15 mouse cellular contexts compared by ENCODE assay signal in the genomic region with DNA sequence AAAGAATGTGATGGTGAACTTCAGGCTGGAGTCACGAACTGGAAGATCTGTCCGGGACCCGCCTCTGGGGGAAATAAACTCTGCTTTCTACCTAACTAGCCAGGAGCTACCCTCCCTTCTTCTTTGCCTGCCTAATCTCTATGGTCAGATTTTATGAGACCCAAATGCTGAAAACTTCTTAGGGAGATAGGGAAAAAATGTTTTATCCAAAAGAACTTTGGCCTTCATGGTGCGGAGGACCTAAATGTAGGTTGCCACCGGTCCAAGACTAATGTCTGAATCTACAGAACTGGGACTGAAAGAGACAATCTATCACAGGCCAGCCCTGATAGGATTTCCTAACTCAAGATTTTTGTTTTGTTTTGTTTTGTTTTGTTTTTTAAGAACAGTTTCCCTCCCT. TPM values are rescaled to one million over a fixed set of nuclear protein-coding genes. Genes with fewer than 3 reads are reported as not detected.
DNase-seq lines count a peak whose midpoint lies in the region; ATAC-seq and TF ChIP-seq lines count a peak whose summit lies in the region.
"Had no signal": no experiment of that assay in that cellular context is flagged by ENCODE, and none has a peak within 500 bp of the region (broad histone marks: within the 10 kb centered on the region; RNA-seq: fewer than 3 reads in every experiment).

No protein-coding gene starts in this region.

- DNase-seq in cerebellum, adult 2 months: no peak
- DNase-seq in cerebellum, adult 11 months: no peak
- peak; percentile 14 for DNase-seq in midbrain, postnatal 0 days (ENCODE audit: low spot score)
- no peak for DNase-seq in layer of hippocampus, adult 8-10 months (ENCODE audit: low spot score in 2 of 2)
- no peak for DNase-seq in right cerebral cortex, adult 2 months (ENCODE audit: low spot score in 2 of 2)
- no peak for DNase-seq in lung, adult 2 months
- DNase-seq: adrenal gland, postnatal 36 days; kidney, postnatal 14 days had no signal

- peak overlapping the region; percentile 100 for H3K27ac ChIP-seq in cerebellum, adult 2 months (ENCODE audit: insufficient read depth, low read length)
- peak overlapping the region; percentile 26 for H3K27ac ChIP-seq in embryonic fibroblast, embryonic 13.5 days (ENCODE audit: insufficient read depth, low read length)
- H3K27ac ChIP-seq in hindbrain, embryonic 13.5 days: peak overlapping the region; percentile 79
- peak overlapping the region; percentile 62; the same call in 1 of the 2 replicates for H3K27ac ChIP-seq in midbrain, postnatal 0 days (ENCODE audit: low read depth, low read length)
- H3K27ac ChIP-seq: embryonic facial prominence, embryonic 15.5 days; heart, embryonic 10.5 days; liver, embryonic 14.5 days; macrophage had no signal

- ATAC-seq in hindbrain, embryonic 13.5 days (ENCODE audit: low FRiP score): no peak
- no peak for ATAC-seq in midbrain, postnatal 0 days (ENCODE audit: low FRiP score)

- H3K27me3 ChIP-seq in cerebellum, adult 2 months (ENCODE audit: control insufficient read depth, insufficient read depth, low read length): no peaks in the 10 kb centered on the region
- peaks cover 67% of the 10 kb centered on the region for H3K27me3 ChIP-seq in hindbrain, embryonic 13.5 days
- H3K27me3 ChIP-seq in midbrain, postnatal 0 days (ENCODE audit: insufficient read depth, low read length): peaks cover 42% of the 10 kb centered on the region

- peak overlapping the region; percentile 57 for H3K9ac ChIP-seq in hindbrain, embryonic 13.5 days
- no peak overlapping the region for H3K9ac ChIP-seq in midbrain, postnatal 0 days (replicated peaks; ENCODE audit: low read length, poor library complexity, severe bottlenecking)
- H3K9ac ChIP-seq: embryonic facial prominence, embryonic 15.5 days; liver, embryonic 14.5 days had no signal

- H3K9me3 ChIP-seq in hindbrain, embryonic 13.5 days: no peaks in the 10 kb centered on the region
- no peaks in the 10 kb centered on the region for H3K9me3 ChIP-seq in midbrain, postnatal 0 days (ENCODE audit: low read length)
- H3K9me3 ChIP-seq: embryonic facial prominence, embryonic 15.5 days; heart, embryonic 10.5 days had no signal

- peak overlapping the region; percentile 65 for H3K4me3 ChIP-seq in cerebellum, adult 2 months (replicated peaks; ENCODE audit: insufficient read depth, low read depth, low read length)
- H3K4me3 ChIP-seq in embryonic fibroblast, embryonic 13.5 days (ENCODE audit: insufficient read depth, low read length): no peak overlapping the region
- H3K4me3 ChIP-seq in hindbrain, embryonic 13.5 days: peak overlapping the region; percentile 31
- H3K4me3 ChIP-seq in midbrain, postnatal 0 days (ENCODE audit: low read depth, low read length): no peak overlapping the region
- H3K4me3 ChIP-seq in lung, adult 2 months (replicated peaks; ENCODE audit: extremely low read depth, low read depth, low read length): no peak overlapping the region

- peak overlapping the region; percentile 53 for H3K4me2 ChIP-seq in hindbrain, embryonic 13.5 days
- peak overlapping the region; percentile 30; the same call in 1 of the 2 replicates for H3K4me2 ChIP-seq in midbrain, postnatal 0 days (ENCODE audit: low read depth, low read length, poor library complexity, severe bottlenecking)
- H3K4me2 ChIP-seq: embryonic facial prominence, embryonic 15.5 days had no signal

- H3K36me3 ChIP-seq in hindbrain, embryonic 13.5 days: no peaks in the 10 kb centered on the region
- no peaks in the 10 kb centered on the region for H3K36me3 ChIP-seq in midbrain, postnatal 0 days (ENCODE audit: insufficient read depth, low read length)
- H3K36me3 ChIP-seq: embryonic facial prominence, embryonic 15.5 days; heart, embryonic 10.5 days had no signal

- 6% methylated on average over 5 of the region's 5 CpGs for WGBS in cerebellum, adult 2 months
- WGBS in hindbrain, embryonic 13.5 days: 5% methylated on average over 5 of the region's 5 CpGs
- WGBS in midbrain, postnatal 0 days: 21% methylated on average over 5 of the region's 5 CpGs
- WGBS in lung, adult 2 months: 5% methylated on average over 5 of the region's 5 CpGs

- TF ChIP-seq CTCF in cerebellum, adult 2 months (IDR thresholded peaks at IDR 0.05; ENCODE audit: borderline replicate concordance, insufficient read depth, low read depth, low read length): no peak
- TF ChIP-seq CTCF in embryonic fibroblast, embryonic 13.5 days (IDR thresholded peaks at IDR 0.05; ENCODE audit: borderline replicate concordance, insufficient read depth, low read length): no peak
- no peak for TF ChIP-seq CTCF in midbrain, postnatal 0 days (IDR thresholded peaks at IDR 0.05)
- TF ChIP-seq CTCF in lung, adult 2 months (IDR thresholded peaks at IDR 0.05; ENCODE audit: insufficient read depth, low read length): no peak

- H3K4me1 ChIP-seq in cerebellum, adult 2 months (ENCODE audit: control insufficient read depth, insufficient read depth, low read length): peaks cover 13% of the 10 kb centered on the region; the same call in 1 of the 2 replicates
- no peaks in the 10 kb centered on the region for H3K4me1 ChIP-seq in embryonic fibroblast, embryonic 13.5 days (ENCODE audit: control insufficient read depth, insufficient read depth, low read length)
- H3K4me1 ChIP-seq in hindbrain, embryonic 13.5 days (replicated peaks): peaks cover 34% of the 10 kb centered on the region
- H3K4me1 ChIP-seq in midbrain, postnatal 0 days (ENCODE audit: insufficient read depth, low read length): no peaks in the 10 kb centered on the region; the same call in 1 of the 2 replicates
- no peaks in the 10 kb centered on the region for H3K4me1 ChIP-seq in lung, adult 2 months (ENCODE audit: control insufficient read depth, insufficient read depth, low read length)

- TF ChIP-seq POLR2A in cerebellum, adult 2 months (IDR thresholded peaks at IDR 0.05; ENCODE audit: borderline replicate concordance, insufficient read depth, low read length): no peak
- no peak for TF ChIP-seq POLR2A in embryonic fibroblast, embryonic 13.5 days (IDR thresholded peaks at IDR 0.05; ENCODE audit: low read depth, low read length)
- TF ChIP-seq POLR2A in lung, adult 2 months (IDR thresholded peaks at IDR 0.05; ENCODE audit: borderline replicate concordance, extremely low read depth, low read depth, low read length): no peak

RNA-seq across cellular contexts. Expression of a gene that starts 10.9 kb away (rescaled TPM):
- polyA plus RNA-seq in cerebellum, adult 2 months (2012; rRNA removed): 37.4 and 45.3 TPM in 2 replicates
- 1.6 and 2.6 TPM in 2 replicates for polyA plus RNA-seq in embryonic fibroblast, embryonic 13.5 days (2011; ENCODE audit: insufficient read length, low read depth, missing spikeins)
- 42.7 and 58.2 TPM in 2 replicates for polyA plus RNA-seq in hindbrain, embryonic 13.5 days (2015; fragmentation: Nextera tagmentation; extraction: Ambion mirVana)
- 54.7 and 73.4 TPM in 2 replicates for total RNA-seq in midbrain, postnatal 0 days (2014; rRNA removed)
- 22.2 and 33.5 TPM in 2 replicates for polyA plus RNA-seq in midbrain, postnatal 0 days (2015; fragmentation: Nextera tagmentation; extraction: Ambion mirVana)
- total RNA-seq in layer of hippocampus, adult 8-10 months (2022): 1 to 10 TPM; 2.7 to 4.8 (median 3.5) TPM
- not detected in 2 replicates for polyA plus RNA-seq in lung, adult 2 months (2012; rRNA removed)
- total RNA-seq: adrenal gland, postnatal 36 days had no signal
- polyA plus RNA-seq: macrophage; stomach, embryonic 14.5 days had no signal

RNA-seq across cellular contexts. Expression of a gene that starts 14.2 kb away (rescaled TPM):
- polyA plus RNA-seq in cerebellum, adult 2 months (2012; rRNA removed): 1,121 and 1,289 TPM in 2 replicates
- 4.0 and 8.9 TPM in 2 replicates for polyA plus RNA-seq in embryonic fibroblast, embryonic 13.5 days (2011; ENCODE audit: insufficient read length, low read depth, missing spikeins)
- 13.7 and 21.3 TPM in 2 replicates for polyA plus RNA-seq in hindbrain, embryonic 13.5 days (2015; fragmentation: Nextera tagmentation; extraction: Ambion mirVana)
- total RNA-seq in midbrain, postnatal 0 days (2014; rRNA removed): 91.8 and 146 TPM in 2 replicates
- 4.1 and 8.2 TPM in 2 replicates for polyA plus RNA-seq in midbrain, postnatal 0 days (2015; fragmentation: Nextera tagmentation; extraction: Ambion mirVana)
- total RNA-seq in layer of hippocampus, adult 8-10 months (2022): 10 to 100 TPM in 3 of 4 experiments, 1 to 10 TPM in 1; 9.9 to 13.1 (median 11.2) TPM
- polyA plus RNA-seq in lung, adult 2 months (2012; rRNA removed): 0.49 and 1.6 TPM in 2 replicates
- total RNA-seq: adrenal gland, postnatal 36 days had no signal
- polyA plus RNA-seq: heart, embryonic 10.5 days; macrophage; stomach, embryonic 14.5 days had no signal

Comparison
In these comparisons a context has a peak if more than half of its experiments do, and no peak if none do; other contexts are left out.
1. H3K27ac ChIP-seq: peak in every context shown above with its lines; median percentile 100 in cerebellum, adult 2 months; 79 in hindbrain, embryonic 13.5 days; 62 in midbrain, postnatal 0 days; 26 in embryonic fibroblast, embryonic 13.5 days.
2. H3K4me3 ChIP-seq: peak in cerebellum, adult 2 months (single experiment) and hindbrain, embryonic 13.5 days (single experiment); none in embryonic fibroblast, embryonic 13.5 days (single experiment), midbrain, postnatal 0 days (single experiment) and lung, adult 2 months (single experiment).
3. RNA of a gene that starts 14.2 kb away (polyA plus RNA-seq): 1,121 to 1,289 TPM in cerebellum, adult 2 months; 13.7 to 21.3 TPM in hindbrain, embryonic 13.5 days, 4.0 to 8.9 TPM in embryonic fibroblast, embryonic 13.5 days, 4.1 to 8.2 TPM in midbrain, postnatal 0 days and 0.49 to 1.6 TPM in lung, adult 2 months; every median in the first group is over 10 times any median in the second.